Mouse (Mus musculus): ENCODE measurements around the gene Gm36864.

DNA sequence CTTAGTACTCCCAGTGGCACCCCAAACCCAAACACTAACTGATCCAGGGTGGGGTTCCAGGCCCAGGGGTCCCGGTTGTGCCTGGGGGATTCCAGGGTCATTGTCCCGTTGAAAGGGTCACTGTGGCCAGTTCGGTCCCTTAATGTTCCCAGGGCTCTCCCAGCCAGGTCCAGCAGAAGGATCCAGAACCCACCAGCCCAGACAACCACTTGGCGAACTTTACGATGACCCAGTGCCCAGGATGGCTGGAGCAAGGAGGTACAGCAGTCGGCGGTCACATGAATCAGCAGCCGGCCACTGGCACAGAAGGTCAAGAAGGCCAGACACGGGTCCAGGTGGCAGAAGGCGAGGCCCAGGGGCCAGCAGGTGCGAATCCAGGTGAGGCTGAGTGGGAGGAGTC is 32.1 kb downstream of the Gm36864 start:
- TF ChIP-seq POU5F1 (IDR thresholded peaks at IDR 0.05; ENCODE audit: borderline replicate concordance, low read length) (no peak), CTCF (conservative IDR thresholded peaks at IDR 0.05; ENCODE audit: low read length) (no peak)
